Mouse (Mus musculus): ENCODE measurements around the gene Gm6793. TPM values are rescaled to one million over a fixed set of nuclear protein-coding genes. Genes with fewer than 3 reads are reported as not detected.

Gene Gm6793
- total and polyA plus RNA-seq, 3 experiments, result 0.27 TPM; not detected in 2

GRCm38 (mm10) chr8:111975706-111976105 is 39.1 kb downstream of the Gm6793 start:
- in situ Hi-C loops (cut with MboI; ENCODE audit: low pct_ligation_motif_present, low pct_unique_long_range_greater_than_20kb, low sequenced_read_pairs), result no loop called here
- Histone ChIP-seq H3K4me1 (ENCODE audit: control insufficient read depth in 1 of 2, insufficient read depth in 2 of 2) (peaks cover 0 to 6% of the 10 kb centered on the region in 2 experiments; a peak in 2 of 4 replicates), H3K27me3 (replicated peaks) (no peaks in the 10 kb centered on the region), H3K4me2 (ENCODE audit: insufficient read depth, low read depth, poor library complexity, severe bottlenecking) (no peak overlapping the region), H3K9ac (ENCODE audit: insufficient read depth, low read depth) (no peak overlapping the region), H3K4me3 (replicated peaks in 1 of 3; ENCODE audit: low read depth in 2 of 3, low read length in 2 of 3, poor library complexity in 1 of 3) (no peak overlapping the region), H3K36me3 (replicated peaks in 1 of 2; ENCODE audit: control insufficient read depth in 1 of 2, insufficient read depth in 1 of 2, low read length in 1 of 2) (peaks cover 51 to 85% of the 10 kb centered on the region in 2 experiments), H3K79me2 (replicated peaks; ENCODE audit: control insufficient read depth, extremely low read depth, insufficient read depth, poor library complexity, severe bottlenecking) (no peaks in the 10 kb centered on the region), H3K9me3 (replicated peaks; ENCODE audit: low read length) (peaks cover 26% of the 10 kb centered on the region), H3K27ac (ENCODE audit: insufficient read depth, low read depth) (no peak overlapping the region)
- dilution Hi-C loops (cut with MboI; ENCODE audit: extremely low pct_ligation_motif_present, extremely low pct_unique_long_range_greater_than_20kb, low sequenced_read_pairs), result no loop called here
- no peak for DNase-seq (ENCODE audit: extremely low read depth)
- TF ChIP-seq MAX (IDR thresholded peaks at IDR 0.05; ENCODE audit: low read length) (no peak), MAZ (IDR thresholded peaks at IDR 0.05; ENCODE audit: low read depth, low read length) (no peak), ZMIZ1 (IDR thresholded peaks at IDR 0.05; ENCODE audit: low read depth, low read length) (no peak), SIN3A (IDR thresholded peaks at IDR 0.05; ENCODE audit: low read length) (no peak), E2F4 (IDR thresholded peaks at IDR 0.05; ENCODE audit: insufficient replicate concordance, low read depth, low read length) (no peak), ELF1 (IDR thresholded peaks at IDR 0.05; ENCODE audit: low read depth, low read length) (no peak), JUN (IDR thresholded peaks at IDR 0.05; ENCODE audit: insufficient read depth, low read depth, low read length) (no peak), ZC3H11A (IDR thresholded peaks at IDR 0.05; ENCODE audit: low read depth, low read length) (no peak), ZNF384 (IDR thresholded peaks at IDR 0.05; ENCODE audit: low read depth, low read length) (no peak), ZKSCAN1 (IDR thresholded peaks at IDR 0.05; ENCODE audit: borderline replicate concordance, low read depth, low read length) (no peak), PAX5 (IDR thresholded peaks at IDR 0.05; ENCODE audit: low read length) (no peak), POLR2AphosphoS2 (IDR thresholded peaks at IDR 0.05; ENCODE audit: low read depth, low read length) (no peak), MXI1 (IDR thresholded peaks at IDR 0.05; ENCODE audit: low read depth, low read length) (no peak), NELFE (IDR thresholded peaks at IDR 0.05; ENCODE audit: low read depth, low read length) (no peak), HCFC1 (IDR thresholded peaks at IDR 0.05; ENCODE audit: low read depth, low read length) (no peak), MEF2A (IDR thresholded peaks at IDR 0.05; ENCODE audit: borderline replicate concordance, low read depth, low read length) (no peak), JUND (conservative IDR thresholded peaks at IDR 0.05; ENCODE audit: low read depth, low read length) (no peak), NRF1 (IDR thresholded peaks at IDR 0.05; ENCODE audit: low read depth, low read length) (no peak), TCF12 (IDR thresholded peaks at IDR 0.05; ENCODE audit: low read depth, low read length) (no peak)

- in situ Hi-C loops (cut with MboI; ENCODE audit: low pct_ligation_motif_present, low pct_unique_long_range_greater_than_20kb, low sequenced_read_pairs) (no loop called here), dilution Hi-C loops (cut with MboI; ENCODE audit: extremely low pct_ligation_motif_present, extremely low pct_unique_long_range_greater_than_20kb, low sequenced_read_pairs) (no loop called here)
- Histone ChIP-seq H3K4me2 (ENCODE audit: insufficient read depth, low read depth, poor library complexity, severe bottlenecking) (no peak overlapping the region), H3K9ac (ENCODE audit: insufficient read depth, low read depth) (no peak overlapping the region), H3K9me3 (replicated peaks; ENCODE audit: low read length) (peaks cover 26% of the 10 kb centered on the region), H3K36me3 (replicated peaks in 1 of 2; ENCODE audit: control insufficient read depth in 1 of 2, insufficient read depth in 1 of 2, low read length in 1 of 2) (peaks cover 50 to 77% of the 10 kb centered on the region in 2 experiments), H3K79me2 (replicated peaks; ENCODE audit: control insufficient read depth, extremely low read depth, insufficient read depth, poor library complexity, severe bottlenecking) (no peaks in the 10 kb centered on the region), H3K4me3 (replicated peaks in 1 of 3; ENCODE audit: low read depth in 2 of 3, low read length in 2 of 3, poor library complexity in 1 of 3) (no peak overlapping the region), H3K27ac (ENCODE audit: insufficient read depth, low read depth) (no peak overlapping the region), H3K27me3 (replicated peaks) (no peaks in the 10 kb centered on the region), H3K4me1 (ENCODE audit: control insufficient read depth in 1 of 2, insufficient read depth in 2 of 2) (peaks cover 0 to 6% of the 10 kb centered on the region in 2 experiments; a peak in 2 of 4 replicates)
- no peak for DNase-seq (ENCODE audit: extremely low read depth)
- TF ChIP-seq MAX (IDR thresholded peaks at IDR 0.05; ENCODE audit: low read length), result no peak
- TF ChIP-seq MAFK (IDR thresholded peaks at IDR 0.05; ENCODE audit: insufficient replicate concordance, low read length), result no peak
- TF ChIP-seq MEF2A (IDR thresholded peaks at IDR 0.05; ENCODE audit: borderline replicate concordance, low read depth, low read length), result no peak
- no peak for TF ChIP-seq E2F4 (IDR thresholded peaks at IDR 0.05; ENCODE audit: insufficient replicate concordance, low read depth, low read length)
- TF ChIP-seq ZC3H11A (IDR thresholded peaks at IDR 0.05; ENCODE audit: low read depth, low read length), result no peak
- no peak for TF ChIP-seq SMC3 (IDR thresholded peaks at IDR 0.05; ENCODE audit: low read depth, low read length)
- TF ChIP-seq CTCF (conservative IDR thresholded peaks at IDR 0.05 in 1 of 2, IDR thresholded peaks at IDR 0.05 in 1 of 2; ENCODE audit: low read depth in 2 of 2, low read length in 2 of 2), result no peak
- TF ChIP-seq CHD2 (IDR thresholded peaks at IDR 0.05; ENCODE audit: low read length), result no peak
- no peak for TF ChIP-seq HCFC1 (IDR thresholded peaks at IDR 0.05; ENCODE audit: low read depth, low read length)
- TF ChIP-seq MYC (IDR thresholded peaks at IDR 0.05; ENCODE audit: low read depth, low read length), result no peak
Measured at GRCm38 (mm10) chr8:111974138-111974537, 40.7 kb downstream of the Gm6793 start.
